Mouse (Mus musculus): ENCODE results near the gene Lamc1. TPM values are rescaled to one million over a fixed set of nuclear protein-coding genes. Genes with fewer than 3 reads are reported as not detected.

Lamc1 gene
- total RNA-seq, 1 experiment from 2014 or later: 0.67 TPM

- no peak for ATAC-seq (replicated peaks; ENCODE audit: insufficient number of reproducible peaks, low FRiP score, low TSS enrichment, poor library complexity, severe bottlenecking)
These were observed 106.5 kb downstream of the Lamc1 start for GRCm38 (mm10) chr1:153225786-153226725.

- ATAC-seq (replicated peaks; ENCODE audit: insufficient number of reproducible peaks, low FRiP score, low TSS enrichment, poor library complexity, severe bottlenecking): no peak
These were observed 108.3 kb downstream of the Lamc1 start for GRCm38 (mm10) chr1:153224331-153224730.

GRCm38 (mm10) chr1:153219376-153219775, 113.2 kb downstream of the Lamc1 start:
- ATAC-seq (replicated peaks; ENCODE audit: insufficient number of reproducible peaks, low FRiP score, low TSS enrichment, poor library complexity, severe bottlenecking): no peak

GRCm38 (mm10) chr1:153216516-153216915, 116.1 kb downstream of the Lamc1 start:
- ATAC-seq (replicated peaks; ENCODE audit: insufficient number of reproducible peaks, low FRiP score, low TSS enrichment, poor library complexity, severe bottlenecking): no peak

GRCm38 (mm10) chr1:153215676-153216075, 116.9 kb downstream of the Lamc1 start:
- ATAC-seq (replicated peaks; ENCODE audit: insufficient number of reproducible peaks, low FRiP score, low TSS enrichment, poor library complexity, severe bottlenecking): no peak

- ATAC-seq (replicated peaks; ENCODE audit: insufficient number of reproducible peaks, low FRiP score, low TSS enrichment, poor library complexity, severe bottlenecking): no peak
These were observed 121.6 kb downstream of the Lamc1 start for GRCm38 (mm10) chr1:153210992-153211391.

- ATAC-seq (replicated peaks; ENCODE audit: insufficient number of reproducible peaks, low FRiP score, low TSS enrichment, poor library complexity, severe bottlenecking): no peak
These were observed 122.4 kb downstream of the Lamc1 start for GRCm38 (mm10) chr1:153210198-153210597.

- ATAC-seq (replicated peaks; ENCODE audit: insufficient number of reproducible peaks, low FRiP score, low TSS enrichment, poor library complexity, severe bottlenecking): no peak
These were observed 130.4 kb downstream of the Lamc1 start for GRCm38 (mm10) chr1:153202195-153202594.

- no peak for ATAC-seq (replicated peaks; ENCODE audit: insufficient number of reproducible peaks, low FRiP score, low TSS enrichment, poor library complexity, severe bottlenecking)
These were observed 131.1 kb downstream of the Lamc1 start for GRCm38 (mm10) chr1:153201448-153201847.

GRCm38 (mm10) chr1:153197316-153197850, 135.2 kb downstream of the Lamc1 start:
- ATAC-seq (replicated peaks; ENCODE audit: insufficient number of reproducible peaks, low FRiP score, low TSS enrichment, poor library complexity, severe bottlenecking): no peak

GRCm38 (mm10) chr1:153192945-153193344, 139.6 kb downstream of the Lamc1 start:
- ATAC-seq (replicated peaks; ENCODE audit: insufficient number of reproducible peaks, low FRiP score, low TSS enrichment, poor library complexity, severe bottlenecking): no peak

- no peak for ATAC-seq (replicated peaks; ENCODE audit: insufficient number of reproducible peaks, low FRiP score, low TSS enrichment, poor library complexity, severe bottlenecking)
These were observed 140.2 kb downstream of the Lamc1 start for GRCm38 (mm10) chr1:153192379-153192778.

GRCm38 (mm10) chr1:153191943-153192329, 140.7 kb downstream of the Lamc1 start:
- ATAC-seq (replicated peaks; ENCODE audit: insufficient number of reproducible peaks, low FRiP score, low TSS enrichment, poor library complexity, severe bottlenecking): no peak

- ATAC-seq (replicated peaks; ENCODE audit: insufficient number of reproducible peaks, low FRiP score, low TSS enrichment, poor library complexity, severe bottlenecking): no peak
These were observed 141.2 kb downstream of the Lamc1 start for GRCm38 (mm10) chr1:153191237-153191942.

GRCm38 (mm10) chr1:153188081-153188480, 144.5 kb downstream of the Lamc1 start:
- no peak for ATAC-seq (replicated peaks; ENCODE audit: insufficient number of reproducible peaks, low FRiP score, low TSS enrichment, poor library complexity, severe bottlenecking)

- no peak for ATAC-seq (replicated peaks; ENCODE audit: insufficient number of reproducible peaks, low FRiP score, low TSS enrichment, poor library complexity, severe bottlenecking)
These were observed 146.5 kb downstream of the Lamc1 start, which contains the start of gene Lamc2 for GRCm38 (mm10) chr1:153185828-153186803. Gene Lamc2, minus strand, starts transcription at chr1:153186447.

GRCm38 (mm10) chr1:153180586-153181289, 151.8 kb downstream of the Lamc1 start:
- no peak for ATAC-seq (replicated peaks; ENCODE audit: insufficient number of reproducible peaks, low FRiP score, low TSS enrichment, poor library complexity, severe bottlenecking)

- no peak for ATAC-seq (replicated peaks; ENCODE audit: insufficient number of reproducible peaks, low FRiP score, low TSS enrichment, poor library complexity, severe bottlenecking)
These were observed 152.4 kb downstream of the Lamc1 start for GRCm38 (mm10) chr1:153180160-153180559.
